Mouse (Mus musculus): ENCODE data around the gene Ccdc170.

Gene Ccdc170

GRCm38 (mm10) chr10:4482355-4482754, at the start of gene Ccdc170:
Ccdc170 (plus strand) TSS chr10:4482502.
- DNase-seq (ENCODE audit: low spot score in 2 of 2), result no peak

DNA sequence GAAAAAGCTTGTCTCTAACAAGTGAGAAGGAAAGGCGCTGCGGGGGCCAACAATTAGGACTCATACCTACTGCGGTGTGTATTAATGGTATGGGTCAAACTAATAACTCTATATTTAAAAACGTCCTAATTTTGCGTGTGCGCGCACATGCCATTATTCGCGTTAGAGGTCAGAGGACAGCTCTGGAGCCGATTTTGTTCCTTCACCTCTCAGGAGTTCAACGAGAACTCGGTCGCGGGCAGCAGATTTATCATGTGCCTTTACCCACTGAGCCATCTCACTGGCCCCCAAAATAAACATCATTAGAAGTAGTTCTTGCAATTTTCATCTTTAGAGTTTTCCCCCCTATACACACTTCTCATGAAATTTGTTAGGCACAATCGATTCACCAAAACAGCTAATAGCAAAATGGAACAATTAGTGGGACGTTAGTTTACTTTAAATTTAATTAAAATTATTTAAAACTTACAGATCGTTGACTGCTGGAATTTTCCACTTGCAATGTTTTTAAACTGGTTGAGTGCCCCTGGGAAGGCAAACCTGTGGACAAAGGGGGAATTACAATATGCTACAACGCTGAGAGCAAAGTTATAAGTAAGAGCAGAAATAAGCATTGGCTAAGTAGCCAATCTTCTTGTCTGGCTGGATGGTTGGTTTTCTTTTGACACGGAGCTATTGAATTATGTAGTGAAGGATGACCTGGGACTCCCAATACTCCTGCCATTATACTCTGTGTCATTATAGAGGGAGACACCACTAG, 49.1 kb upstream of the Ccdc170 start:
- peak; percentile 4 to 17 for DNase-seq (ENCODE audit: low spot score in 2 of 2)

- DNase-seq (ENCODE audit: low spot score in 2 of 2), result peak; percentile 26 to 34
Measured at GRCm38 (mm10) chr10:4433871-4434270, 48.4 kb upstream of the Ccdc170 start.

- DNase-seq (ENCODE audit: low spot score in 2 of 2), result no peak
Measured at GRCm38 (mm10) chr10:4435416-4435815, 46.9 kb upstream of the Ccdc170 start.

DNA sequence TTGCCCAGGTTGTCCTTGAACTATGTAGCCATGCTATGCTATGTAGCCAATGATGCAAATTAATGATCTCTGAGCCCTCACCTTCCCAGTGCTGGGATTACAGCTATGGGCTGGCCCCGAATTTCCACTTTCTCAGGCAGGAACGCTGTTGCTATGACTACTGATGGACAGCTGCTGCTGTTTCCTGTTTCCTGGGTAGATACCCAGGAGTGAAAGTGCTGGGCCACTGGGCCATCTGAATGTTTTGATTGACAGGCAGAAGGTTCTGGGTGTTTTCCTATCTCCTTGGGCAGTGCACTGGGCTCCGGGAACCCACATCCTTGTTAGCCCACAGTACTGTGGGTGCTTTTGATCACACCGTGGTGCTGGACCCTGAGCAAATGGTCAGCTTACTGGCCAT, 25.9 kb upstream of the Ccdc170 start:
- peak in 1 of 2 experiments; percentile 5 for DNase-seq (ENCODE audit: low spot score in 2 of 2)

- peak in 1 of 2 experiments; percentile 7 for DNase-seq (ENCODE audit: low spot score in 2 of 2)
Measured at GRCm38 (mm10) chr10:4460201-4460600, 22.1 kb upstream of the Ccdc170 start.

- no peak for DNase-seq (ENCODE audit: low spot score in 2 of 2)
Measured at GRCm38 (mm10) chr10:4465799-4466198, 16.5 kb upstream of the Ccdc170 start.

- no peak for DNase-seq (ENCODE audit: low spot score in 2 of 2)
Measured at GRCm38 (mm10) chr10:4469406-4469805, 12.9 kb upstream of the Ccdc170 start.

DNA sequence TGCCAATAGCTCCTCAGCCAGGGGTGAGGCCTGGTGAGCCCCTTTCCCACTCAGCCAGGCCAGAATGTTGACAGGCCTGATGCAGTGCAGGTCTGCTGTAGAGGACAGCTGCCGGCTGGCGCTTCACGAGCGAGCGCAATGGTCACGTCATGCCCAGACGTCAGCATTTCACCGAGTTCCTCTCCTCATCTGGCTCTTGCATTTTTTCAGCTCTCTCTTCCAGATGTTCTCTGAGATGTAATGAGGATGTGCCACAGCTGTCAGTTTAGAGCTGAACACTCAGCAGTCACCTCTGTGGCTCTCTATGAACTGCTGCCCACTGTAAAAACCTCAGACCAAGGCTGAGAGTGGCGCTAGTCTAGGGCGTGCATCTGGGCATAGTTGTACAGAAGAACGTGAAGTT, 8.7 kb upstream of the Ccdc170 start:
- no peak for DNase-seq (ENCODE audit: low spot score in 2 of 2)

DNA sequence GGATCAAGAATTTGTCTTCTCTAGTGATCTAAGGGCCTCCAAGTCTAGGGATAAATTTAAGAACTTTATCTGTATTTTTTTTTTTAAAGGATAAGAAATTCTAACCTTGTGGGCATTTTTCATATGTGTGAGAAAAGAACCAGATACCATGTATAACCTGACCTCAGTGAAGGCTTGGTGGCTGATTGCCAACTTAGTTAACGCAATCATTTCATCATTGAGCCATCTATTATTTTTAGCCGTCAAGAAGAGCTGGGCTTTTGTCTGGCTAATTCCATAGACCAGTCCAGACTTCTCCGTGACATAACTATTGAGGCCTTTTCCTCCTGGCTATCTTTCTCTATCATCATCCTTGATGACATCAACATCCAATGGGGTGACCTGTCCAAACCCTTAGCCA, 6.9 kb upstream of the Ccdc170 start:
- DNase-seq (ENCODE audit: low spot score in 2 of 2), result no peak

DNA sequence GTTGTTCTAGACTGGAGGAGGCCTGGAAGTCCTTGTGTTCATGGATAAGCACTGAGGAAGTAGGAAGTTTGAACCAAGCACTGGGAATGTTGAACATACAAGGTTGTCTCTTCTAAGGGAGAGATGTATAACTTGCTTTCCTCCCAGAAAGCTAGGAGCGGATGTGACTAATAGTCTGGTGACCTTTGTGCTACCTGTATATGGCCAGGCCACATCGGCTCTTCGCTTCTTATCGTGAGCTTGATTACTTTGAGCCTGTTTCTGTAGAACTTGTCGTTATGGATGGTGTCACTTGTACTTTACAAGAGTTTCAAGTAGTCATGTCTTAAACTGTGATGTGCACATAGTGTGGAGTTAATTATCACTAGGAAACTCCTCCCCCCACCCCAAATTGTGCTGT, 5.7 kb upstream of the Ccdc170 start:
- DNase-seq (ENCODE audit: low spot score in 2 of 2), result no peak

GRCm38 (mm10) chr10:4480929-4481328, 1.4 kb upstream of the Ccdc170 start:
- DNase-seq (ENCODE audit: low spot score in 2 of 2), result no peak

DNA sequence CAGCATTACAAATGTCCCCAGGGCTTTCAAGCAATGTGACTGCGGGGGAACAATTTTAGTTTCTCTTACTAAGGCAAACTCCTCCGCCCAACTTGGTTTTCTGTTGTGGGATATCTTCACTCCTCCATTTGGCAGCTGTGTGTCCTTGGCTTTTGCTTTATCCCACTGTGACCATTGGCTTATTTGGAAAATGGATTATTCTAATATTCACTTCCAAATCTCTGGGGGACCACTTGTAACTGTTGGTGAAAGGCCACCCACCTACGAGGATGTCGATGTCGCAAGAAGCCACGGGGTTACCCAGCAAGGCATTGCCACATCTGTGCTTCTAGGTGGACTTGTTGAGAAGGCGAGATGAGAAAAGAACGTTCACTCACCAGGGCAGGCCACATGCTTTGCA, 607 bp upstream of the Ccdc170 start:
- DNase-seq (ENCODE audit: low spot score in 2 of 2), result no peak

GRCm38 (mm10) chr10:4483848-4484247, 1.5 kb downstream of the Ccdc170 start:
- no peak for DNase-seq (ENCODE audit: low spot score in 2 of 2)

DNA sequence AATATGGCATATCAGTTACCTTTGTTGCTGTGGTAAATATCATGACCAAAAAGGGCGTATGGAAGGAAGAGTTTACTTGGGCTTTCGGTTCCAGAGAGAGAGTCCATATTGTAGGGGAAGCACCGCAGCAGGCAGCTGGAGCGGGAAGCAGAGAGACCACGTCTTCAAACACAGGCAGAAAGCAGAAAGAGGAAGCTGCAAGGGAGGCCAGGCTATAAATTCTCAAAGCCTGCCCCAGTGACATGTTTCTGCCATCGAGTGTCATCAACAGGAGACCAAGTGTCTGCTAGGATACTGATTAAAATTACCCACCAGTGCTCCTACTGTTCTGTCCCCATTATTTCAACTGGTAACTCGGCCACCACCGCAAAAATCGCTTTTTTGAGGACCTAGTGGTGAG, 2.7 kb downstream of the Ccdc170 start:
- DNase-seq (ENCODE audit: low spot score in 2 of 2), result no peak

DNA sequence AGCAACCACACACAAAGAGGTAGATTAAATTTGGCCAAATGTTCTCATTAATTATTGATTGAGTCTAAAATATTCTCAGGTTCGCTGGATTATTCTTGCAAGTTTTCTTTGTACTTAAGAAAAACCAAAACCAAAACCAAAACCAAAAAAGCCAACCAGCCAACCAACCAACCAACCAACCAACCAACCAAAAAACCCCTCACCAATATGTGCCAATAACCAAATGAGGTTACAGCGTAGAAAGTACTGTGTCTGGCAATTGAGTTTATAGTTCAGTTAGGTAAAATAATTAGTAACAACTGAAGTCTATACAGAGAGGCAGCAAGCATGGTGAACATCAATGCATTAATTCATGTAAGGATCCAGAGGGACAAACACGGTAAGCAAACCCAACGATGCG, 7.6 kb downstream of the Ccdc170 start:
- DNase-seq (ENCODE audit: low spot score in 2 of 2), result no peak

DNA sequence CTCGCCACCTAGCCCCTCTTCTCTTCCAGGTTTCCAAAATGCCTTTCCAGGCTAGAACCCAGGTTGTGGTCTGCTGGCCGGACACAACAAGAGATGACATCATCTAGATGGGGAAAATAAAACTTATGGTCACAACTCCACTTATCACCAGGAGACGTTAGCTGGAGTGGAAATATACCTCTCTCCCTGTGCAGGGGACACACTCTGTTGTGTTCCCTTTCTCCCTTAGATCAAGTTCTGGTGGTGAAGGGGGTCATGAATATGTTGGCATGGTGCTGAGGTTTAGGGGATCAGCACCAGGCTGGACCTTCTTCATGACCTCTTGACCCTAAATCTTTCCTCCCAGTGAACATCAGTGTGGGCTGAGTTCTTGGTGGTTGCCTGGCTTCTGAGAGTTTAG, 9.0 kb downstream of the Ccdc170 start:
- no peak for DNase-seq (ENCODE audit: low spot score in 2 of 2)

- no peak for DNase-seq (ENCODE audit: low spot score in 2 of 2)
Measured at GRCm38 (mm10) chr10:4492045-4492444, 9.7 kb downstream of the Ccdc170 start.

- DNase-seq (ENCODE audit: low spot score in 2 of 2), result no peak
Measured at GRCm38 (mm10) chr10:4492909-4493308, 10.6 kb downstream of the Ccdc170 start.

DNA sequence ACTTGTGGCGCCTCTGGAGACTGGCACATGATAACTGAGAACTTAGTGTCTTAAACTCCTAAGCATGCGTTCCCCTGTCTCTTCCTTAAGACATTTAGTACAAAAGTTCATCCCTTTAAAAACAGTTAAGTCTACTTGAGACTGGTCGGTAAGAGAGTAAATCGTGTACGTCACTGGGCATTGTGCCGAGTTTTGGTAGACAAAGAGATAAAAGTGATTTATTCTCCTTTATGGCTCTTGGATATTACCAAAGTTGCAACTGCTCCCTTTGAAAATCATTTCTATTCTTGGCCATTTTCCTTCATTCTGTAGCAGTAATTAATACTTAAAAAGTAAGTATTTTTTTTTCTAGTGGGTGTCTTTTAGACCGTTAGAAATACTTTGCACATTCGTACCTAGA, 20.9 kb downstream of the Ccdc170 start:
- DNase-seq (ENCODE audit: low spot score in 2 of 2), result no peak

DNA sequence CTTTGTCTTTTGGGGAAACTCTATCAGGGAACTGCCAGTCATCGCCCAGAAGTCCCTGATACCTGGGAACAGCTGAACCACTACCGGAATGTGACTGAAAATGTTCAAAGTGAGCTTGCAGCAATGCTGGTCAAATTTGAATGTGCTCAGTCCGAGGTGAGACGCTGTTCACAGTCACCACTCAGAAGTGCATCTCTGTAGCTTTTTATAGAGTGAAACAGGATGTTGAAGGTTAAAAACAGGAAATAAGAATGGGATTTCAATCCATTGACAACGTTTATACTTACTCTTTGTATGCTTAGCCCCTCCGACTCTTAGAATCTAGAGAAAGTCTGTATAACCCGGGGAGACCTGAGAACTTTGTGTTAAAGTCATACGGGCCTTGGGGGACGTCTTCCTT, 30.4 kb downstream of the Ccdc170 start:
- DNase-seq (ENCODE audit: low spot score in 2 of 2), result peak in 1 of 2 experiments; percentile 4

GRCm38 (mm10) chr10:4517614-4518013, 35.3 kb downstream of the Ccdc170 start:
- no peak for DNase-seq (ENCODE audit: low spot score in 2 of 2)

DNA sequence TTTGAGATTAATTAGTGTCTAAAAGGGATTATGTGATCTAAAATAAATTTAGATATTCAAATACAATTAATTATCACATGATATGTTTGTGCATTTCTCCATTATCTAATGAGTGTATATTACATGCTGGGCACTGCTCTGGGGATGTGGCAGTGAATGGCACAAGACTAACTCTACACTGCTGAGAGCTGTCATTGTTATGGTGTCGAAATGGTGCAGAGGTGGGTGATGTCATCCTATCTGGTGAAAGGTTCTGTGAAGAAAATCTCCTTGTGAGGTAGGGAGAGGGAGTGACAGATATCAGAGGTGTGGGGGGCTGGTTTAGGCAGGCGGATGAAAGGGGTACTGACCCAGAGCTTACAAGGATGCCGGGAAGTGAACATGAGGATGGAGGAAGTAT, 37.3 kb downstream of the Ccdc170 start:
- DNase-seq (ENCODE audit: low spot score in 2 of 2), result no peak

Measured in spleen, postnatal 36 days (tissue).